Mouse (Mus musculus) heart, embryonic 11.5 days (tissue): Measurements from ENCODE around the gene Pex13. TPM values are rescaled to one million over a fixed set of nuclear protein-coding genes. Genes with fewer than 3 reads are reported as not detected.
A peak's percentile ranks its signal among the peaks of the same experiment; 100 is the strongest.

Source experiments
- ATAC-seq: fragments of 200-750 bp; cut with Nextera tagmentation; replicated peaks from 2 replicates; pipeline ENCODE4 v1.8.0; 2017; ENCODE audit warnings: moderate library complexity; ENCODE audit not compliant: insufficient number of reproducible peaks, low FRiP score, low TSS enrichment
- H3K27ac ChIP-seq: fragments of 300-500 bp; sonication (generic); 2 replicates; pipeline ENCODE4 v1.5.1; 2014; ENCODE audit warnings: mild to moderate bottlenecking, low read depth, low read length
- H3K27me3 ChIP-seq: fragments of 300-500 bp; sonication (generic); 2 replicates; pipeline ENCODE4 v1.6.1; 2014; ENCODE audit warnings: mild to moderate bottlenecking, low read length, mixed read lengths; ENCODE audit not compliant: control insufficient read depth, insufficient read depth
- H3K36me3 ChIP-seq: fragments of 300-500 bp; sonication (generic); 2 replicates; pipeline ENCODE4 v1.6.1; 2014; ENCODE audit warnings: mild to moderate bottlenecking, low read length, moderate library complexity, mixed read lengths; ENCODE audit not compliant: control insufficient read depth, insufficient read depth
- H3K4me1 ChIP-seq: fragments of 300-500 bp; sonication (generic); 2 replicates; pipeline ENCODE4 v1.6.1; 2014; ENCODE audit warnings: low read length; ENCODE audit not compliant: control insufficient read depth, insufficient read depth
- H3K4me2 ChIP-seq: fragments of 300-500 bp; sonication (generic); 2 replicates; pipeline ENCODE4 v1.6.1; 2014; ENCODE audit warnings: mild to moderate bottlenecking, moderate library complexity
- H3K4me3 ChIP-seq: fragments of 300-500 bp; sonication (generic); 2 replicates; pipeline ENCODE4 v1.5.1; 2014; ENCODE audit warnings: low read depth, low read length
- H3K9ac ChIP-seq: fragments of 300-500 bp; sonication (generic); 2 replicates; pipeline ENCODE4 v1.6.1; 2014; ENCODE audit warnings: mild to moderate bottlenecking, low read depth, low read length, moderate library complexity
- H3K9me3 ChIP-seq: fragments of 300-500 bp; sonication (generic); replicated peaks from 2 replicates; pipeline ENCODE4 v1.6.1; 2016; ENCODE audit warnings: low read length; ENCODE audit not compliant: control insufficient read depth
- WGBS: fragments of 180-500 bp; shearing (Covaris S2); extraction: QIAGEN DNeasy Blood & Tissue Kit; methylation state at CpG from one replicate; pipeline ENCODE4 v1.1.7; 2014; ENCODE audit not compliant: insufficient replicate concordance; 5-methylcytosine and 5-hydroxymethylcytosine counted together
- polyA plus RNA-seq: library from polyadenylated mRNA; unstranded; fragments of >200 nt; fragmentation: Nextera tagmentation; extraction: Ambion mirVana; gene quantifications from 2 replicates; pipeline ENCODE4 v1.2.1, GENCODE M21; 2014

Pex13 gene
- polyA plus RNA-seq, 1 experiment from 2014 or later, result 31.9 TPM

DNA sequence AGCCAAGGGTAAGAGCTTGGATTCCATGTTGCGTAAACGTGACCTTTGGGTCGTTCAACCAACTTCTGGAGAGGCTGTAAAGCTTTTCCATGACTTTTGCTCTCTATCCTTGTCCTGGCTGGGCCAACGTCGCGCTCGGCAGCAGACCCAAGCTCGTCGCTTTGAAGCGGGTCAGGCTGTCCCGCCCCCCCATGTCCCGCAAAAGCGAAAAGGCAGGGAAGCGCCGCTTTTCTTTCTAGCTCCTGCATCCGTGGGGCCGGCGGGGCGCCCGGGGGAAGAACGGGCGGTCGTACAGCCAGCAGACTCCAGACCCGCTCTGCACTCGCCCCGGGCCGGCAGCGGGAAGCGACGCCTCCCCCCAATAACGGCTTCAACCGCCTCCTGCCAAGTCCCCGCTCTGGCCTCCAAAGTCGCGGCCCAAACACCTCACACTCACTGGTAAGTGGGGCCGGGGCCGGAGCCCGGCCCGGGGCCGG lies 410 bp downstream of the Pex13 start, which contains the start of gene Pus10:
Gene Pus10 (plus strand): TSS at position 364 of the 476 bp plus-strand sequence.
- Histone ChIP-seq H3K4me2 (peak within 1 kb of the TSS; percentile 57), H3K27me3 (no peaks in the 10 kb centered on the region), H3K4me1 (peaks cover 7% of the 10 kb centered on the region), H3K27ac (peak within 1 kb of the TSS; percentile 95), H3K9ac (peak within 1 kb of the TSS; percentile 92), H3K9me3 (no peaks in the 10 kb centered on the region), H3K4me3 (peak within 1 kb of the TSS; percentile 91), H3K36me3 (no peaks in the 10 kb centered on the region)
- peak; percentile 59 for ATAC-seq
- 0% methylated on average over 39 of the region's 40 CpGs for WGBS

DNA sequence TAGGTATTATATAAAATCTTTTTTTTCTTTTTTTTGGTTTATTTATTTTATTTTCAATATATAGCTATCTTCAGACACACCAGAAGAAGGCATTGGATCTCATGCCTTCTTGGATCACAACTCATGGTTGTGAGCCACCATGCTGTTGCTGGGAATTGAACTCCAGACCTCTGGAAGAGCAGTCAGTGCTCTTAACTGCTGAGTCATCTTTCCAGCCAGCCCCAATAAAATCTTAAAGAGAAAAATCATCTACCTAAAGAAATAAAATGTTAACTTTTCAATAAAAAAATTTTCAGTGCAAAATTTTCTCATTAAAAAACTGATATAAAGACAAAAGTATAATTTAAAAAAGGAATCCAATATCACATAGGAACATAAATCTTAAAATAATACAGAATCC lies 1.5 kb downstream of the Pex13 start:
- Histone ChIP-seq H3K4me3 (no peak overlapping the region), H3K36me3 (no peaks in the 10 kb centered on the region), H3K9ac (no peak overlapping the region), H3K27ac (no peak overlapping the region), H3K4me2 (peak overlapping the region; percentile 20; the same call in 1 of the 2 replicates), H3K4me1 (peaks cover 7% of the 10 kb centered on the region), H3K27me3 (no peaks in the 10 kb centered on the region), H3K9me3 (no peaks in the 10 kb centered on the region)
- no peak for ATAC-seq

DNA sequence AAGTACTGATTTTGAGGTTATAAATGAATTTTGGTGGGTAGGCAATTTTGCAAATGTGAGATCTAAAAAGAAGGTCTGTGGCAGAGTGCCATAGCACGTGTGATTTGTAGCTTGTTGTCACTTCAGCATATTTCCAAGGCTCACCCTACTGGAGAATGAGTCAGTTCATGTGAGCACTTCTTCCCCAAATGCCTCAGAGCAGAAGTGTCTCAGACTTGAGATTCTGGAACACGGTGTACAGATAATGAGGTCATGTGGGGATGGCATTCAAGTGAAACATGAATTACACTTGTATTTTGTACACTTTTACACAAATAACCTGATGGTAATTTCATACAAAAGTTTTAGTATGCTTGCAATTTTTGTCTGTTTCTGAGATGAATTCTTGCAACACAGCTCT lies 8.0 kb downstream of the Pex13 start:
- H3K9ac ChIP-seq, result no peak overlapping the region
- no peak overlapping the region for H3K27ac ChIP-seq
- no peaks in the 10 kb centered on the region for H3K27me3 ChIP-seq
- no peaks in the 10 kb centered on the region for H3K4me1 ChIP-seq
- no peaks in the 10 kb centered on the region for H3K9me3 ChIP-seq
- H3K4me3 ChIP-seq, result no peak overlapping the region
- no peak for ATAC-seq
- H3K4me2 ChIP-seq, result no peak overlapping the region
- no peaks in the 10 kb centered on the region for H3K36me3 ChIP-seq
- 75% methylated on average over 2 of the region's 2 CpGs for WGBS

DNA sequence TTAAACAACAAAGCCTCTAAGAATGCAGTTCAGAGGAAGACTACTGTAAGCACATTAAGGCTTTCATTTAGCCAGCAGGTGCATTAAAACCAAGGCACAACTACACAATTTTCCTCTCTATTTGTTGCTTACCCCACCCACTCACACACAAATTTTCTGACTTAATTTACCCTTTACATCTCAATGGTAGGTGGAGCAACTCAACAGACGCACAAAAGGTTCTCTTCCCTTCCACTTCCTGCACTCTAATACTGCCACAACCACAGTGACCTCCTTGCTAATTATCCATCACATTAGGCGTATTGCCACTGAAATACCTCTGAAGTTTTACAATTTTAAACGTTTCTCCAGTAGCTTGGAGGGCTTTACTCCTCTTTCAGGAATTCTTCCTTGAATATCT lies 12.1 kb downstream of the Pex13 start:
- no peaks in the 10 kb centered on the region for H3K9me3 ChIP-seq
- WGBS, result 78% methylated on average over 3 of the region's 3 CpGs
- H3K4me3 ChIP-seq, result no peak overlapping the region
- no peaks in the 10 kb centered on the region for H3K4me1 ChIP-seq
- H3K9ac ChIP-seq, result no peak overlapping the region
- H3K27ac ChIP-seq, result no peak overlapping the region
- ATAC-seq, result no peak
- no peak overlapping the region for H3K4me2 ChIP-seq
- H3K27me3 ChIP-seq, result no peaks in the 10 kb centered on the region
- peaks cover 11% of the 10 kb centered on the region for H3K36me3 ChIP-seq

DNA sequence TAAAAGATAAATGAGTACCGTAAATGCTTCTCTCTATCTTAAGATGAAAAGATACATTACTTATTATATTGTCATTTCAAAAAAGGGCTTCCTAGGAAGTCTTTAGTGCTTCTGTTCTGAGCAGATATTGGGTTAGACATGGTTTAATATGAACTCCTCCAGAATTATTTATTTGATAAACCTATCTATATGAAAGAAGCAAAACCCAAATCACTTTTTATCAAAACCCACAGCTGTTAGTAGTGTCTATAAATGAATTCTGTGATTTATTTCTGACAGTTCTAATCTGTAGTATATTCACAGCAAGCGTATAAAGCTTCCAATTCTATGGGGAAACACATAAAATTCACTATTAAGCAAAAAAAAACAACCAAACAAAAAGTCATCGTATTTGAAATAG lies 17.9 kb downstream of the Pex13 start:
- Histone ChIP-seq H3K4me1 (no peaks in the 10 kb centered on the region), H3K27me3 (no peaks in the 10 kb centered on the region), H3K4me3 (no peak overlapping the region), H3K9ac (no peak overlapping the region), H3K27ac (no peak overlapping the region), H3K4me2 (no peak overlapping the region), H3K36me3 (peaks cover 15% of the 10 kb centered on the region), H3K9me3 (no peaks in the 10 kb centered on the region)
- no peak for ATAC-seq
- 88% methylated on average over 3 of the region's 3 CpGs for WGBS

DNA sequence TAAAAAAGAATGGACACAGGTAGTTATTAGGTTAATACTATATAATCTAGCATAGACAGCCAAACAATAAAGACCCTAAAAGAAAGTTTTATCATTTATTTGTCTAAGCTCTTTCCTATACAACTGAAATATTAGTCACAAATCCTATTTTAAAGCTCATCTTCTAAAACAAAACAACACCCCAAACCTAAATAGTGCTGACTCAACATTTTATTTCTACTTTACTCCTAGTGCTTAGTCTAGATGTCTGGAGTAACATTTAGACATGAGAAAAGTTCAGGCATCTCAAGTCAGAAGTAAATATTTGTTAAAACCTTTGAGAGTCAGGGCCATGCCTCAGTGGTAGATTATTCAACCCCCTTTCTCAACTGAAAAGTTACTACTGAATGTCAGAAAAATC lies 18.3 kb downstream of the Pex13 start:
- Histone ChIP-seq H3K4me1 (no peaks in the 10 kb centered on the region), H3K36me3 (peaks cover 15% of the 10 kb centered on the region), H3K4me3 (no peak overlapping the region), H3K9me3 (no peaks in the 10 kb centered on the region), H3K27me3 (no peaks in the 10 kb centered on the region), H3K9ac (no peak overlapping the region), H3K4me2 (no peak overlapping the region), H3K27ac (no peak overlapping the region)
- ATAC-seq, result no peak

DNA sequence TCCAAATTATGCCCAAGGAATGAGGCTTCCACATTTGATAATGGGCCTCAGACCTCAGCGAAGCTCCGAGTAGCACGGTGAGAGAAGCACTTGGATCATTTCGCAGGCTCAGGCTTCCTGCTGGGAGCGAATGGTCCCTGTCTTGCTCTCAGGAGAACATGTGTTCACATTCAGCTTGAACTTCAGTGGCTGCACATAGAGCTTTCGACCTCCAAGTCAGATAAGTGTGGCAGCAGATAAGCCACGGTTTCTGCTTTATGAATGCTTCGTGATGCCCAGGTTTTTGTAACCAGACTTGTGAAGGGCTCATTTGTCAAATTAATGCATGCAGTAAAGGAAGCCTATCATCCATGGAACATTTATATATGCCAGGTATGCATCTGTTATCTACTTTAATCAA lies 31.2 kb downstream of the Pex13 start:
- no peak for ATAC-seq
- no peak overlapping the region for H3K4me3 ChIP-seq
- H3K4me1 ChIP-seq, result peaks cover 4% of the 10 kb centered on the region
- H3K9ac ChIP-seq, result no peak overlapping the region
- 40% methylated on average over 8 of the region's 8 CpGs for WGBS
- H3K27me3 ChIP-seq, result no peaks in the 10 kb centered on the region
- H3K9me3 ChIP-seq, result no peaks in the 10 kb centered on the region
- 0 out of 2 replicates have a peak, but pooled peaks cover 2% of the 10 kb centered on the region for H3K36me3 ChIP-seq
- no peak overlapping the region for H3K27ac ChIP-seq
- peak overlapping the region; percentile 16 for H3K4me2 ChIP-seq

DNA sequence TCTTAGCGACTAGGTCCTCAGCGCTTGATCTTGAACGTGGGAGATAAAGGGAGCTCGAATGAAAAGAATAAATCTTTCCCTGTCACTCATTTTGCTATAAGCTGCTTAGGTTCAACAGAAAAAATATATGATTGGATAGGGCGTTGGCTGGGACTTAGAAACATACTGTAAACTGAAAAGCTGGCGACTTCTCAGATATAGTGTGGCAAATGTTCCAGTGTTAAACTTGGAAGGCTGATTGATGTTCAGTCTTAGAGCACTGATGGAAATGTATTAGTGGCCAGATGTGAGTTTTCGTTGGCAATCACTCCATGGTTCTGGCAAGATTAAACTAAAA lies 31.9 kb downstream of the Pex13 start:
- Histone ChIP-seq H3K27me3 (no peaks in the 10 kb centered on the region), H3K4me3 (peak overlapping the region; percentile 87), H3K27ac (no peak overlapping the region), H3K9ac (no peak overlapping the region), H3K9me3 (no peaks in the 10 kb centered on the region), H3K36me3 (0 out of 2 replicates have a peak, but pooled peaks cover 2% of the 10 kb centered on the region), H3K4me2 (peak overlapping the region; percentile 53), H3K4me1 (peaks cover 4% of the 10 kb centered on the region)
- ATAC-seq, result no peak
- 14% methylated on average over 7 of the region's 7 CpGs for WGBS

DNA sequence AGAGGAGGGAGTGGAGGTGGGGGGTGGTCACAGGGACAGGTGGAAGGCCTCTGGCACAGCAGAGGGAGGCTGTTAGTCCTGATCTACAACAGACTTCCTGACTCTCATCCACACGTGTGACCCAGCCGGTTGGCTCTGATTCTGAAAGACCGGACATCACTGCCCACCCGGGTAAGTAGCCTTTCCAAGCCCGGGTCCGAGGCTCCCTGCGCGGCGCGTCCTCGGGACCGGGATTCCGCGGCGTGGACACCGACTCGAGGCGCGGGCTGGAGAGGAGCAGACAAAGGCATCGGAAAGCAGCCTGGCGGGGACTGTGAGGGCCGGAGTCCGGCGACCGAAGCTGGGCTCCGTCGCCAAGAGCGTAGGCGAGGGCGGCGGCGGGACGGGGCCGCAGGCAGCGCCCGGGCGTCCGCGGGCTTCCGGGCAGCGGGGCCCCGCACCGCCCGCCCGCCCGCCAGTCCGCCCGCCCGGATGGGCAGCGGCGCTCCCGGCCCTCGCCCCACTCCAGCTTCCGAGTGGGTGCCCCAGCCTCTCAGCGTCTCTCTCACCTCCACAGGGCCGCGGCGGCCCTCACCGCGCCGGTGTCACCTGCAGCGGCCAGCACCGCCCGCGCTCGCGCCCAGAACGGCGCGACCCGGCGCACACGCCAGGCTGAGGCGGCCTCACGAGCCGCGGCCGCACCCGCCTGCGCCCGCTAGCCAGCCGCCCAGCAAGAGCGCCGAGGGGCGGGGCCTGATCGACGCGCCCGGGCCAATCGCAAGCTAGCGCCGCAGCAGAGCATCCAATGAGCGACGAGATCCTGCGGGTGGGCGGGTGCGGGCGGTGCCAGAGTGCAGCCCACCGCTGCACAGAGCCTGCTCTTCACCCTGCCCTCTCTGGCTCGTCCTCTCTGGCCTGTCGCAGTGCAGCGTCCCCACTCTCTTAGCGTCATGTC lies 32.5 kb downstream of the Pex13 start, which contains the start of gene 0610010F05Rik:
Gene 0610010F05Rik (minus strand): TSS at position 695 of the 934 bp plus-strand sequence.
- Histone ChIP-seq H3K4me1 (peaks cover 4% of the 10 kb centered on the region), H3K27ac (peak within 1 kb of the TSS; percentile 83), H3K4me3 (peak within 1 kb of the TSS; percentile 87), H3K9ac (peak within 1 kb of the TSS; percentile 93), H3K4me2 (peak within 1 kb of the TSS; percentile 76), H3K36me3 (no peaks in the 10 kb centered on the region), H3K9me3 (no peaks in the 10 kb centered on the region), H3K27me3 (no peaks in the 10 kb centered on the region)
- peak; percentile 100 for ATAC-seq
- under 1% methylated on average over 82 of the region's 103 CpGs for WGBS
